Mouse (Mus musculus) hindbrain, postnatal 0 days (tissue): Measurements from ENCODE around the gene Nfib. TPM values are rescaled to one million over a fixed set of nuclear protein-coding genes. Genes with fewer than 3 reads are reported as not detected.

Experiments
- ATAC-seq: fragments of 200-750 bp; cut with Nextera tagmentation; 2 replicates; pipeline ENCODE4 v1.8.0; 2017; ENCODE audit warnings: mild to moderate bottlenecking, moderate TSS enrichment, moderate library complexity
- DNase-seq: peaks from one replicate; pipeline ENCODE4 v3.0.0-alpha.2; 2015; ENCODE audit warnings: low spot score
- H3K27ac ChIP-seq: fragments of 300-500 bp; sonication (generic); 2 replicates; pipeline ENCODE4 v1.5.1; 2014; ENCODE audit warnings: mild to moderate bottlenecking
- H3K27me3 ChIP-seq: fragments of 300-500 bp; sonication (generic); 2 replicates; pipeline ENCODE4 v1.6.1; 2014; ENCODE audit warnings: low read length, mixed read lengths; ENCODE audit not compliant: insufficient read depth
- H3K36me3 ChIP-seq: fragments of 300-500 bp; sonication (generic); 2 replicates; pipeline ENCODE4 v1.6.1; 2014; ENCODE audit warnings: low read length, mixed read lengths; ENCODE audit not compliant: insufficient read depth
- H3K4me1 ChIP-seq: fragments of 300-500 bp; sonication (generic); 2 replicates; pipeline ENCODE4 v1.6.1; 2014; ENCODE audit warnings: antibody characterized with exemption, low read length, mixed read lengths; ENCODE audit not compliant: insufficient read depth
- H3K4me2 ChIP-seq: fragments of 300-500 bp; sonication (generic); 2 replicates; pipeline ENCODE4 v1.6.1; 2014; ENCODE audit warnings: low read depth, mild to moderate bottlenecking, low read length, moderate library complexity, mixed read lengths
- H3K4me3 ChIP-seq: fragments of 300-500 bp; sonication (generic); 2 replicates; pipeline ENCODE4 v1.5.1; 2014; ENCODE audit warnings: low read length
- H3K9ac ChIP-seq: fragments of 300-500 bp; sonication (generic); replicated peaks from 2 replicates; pipeline ENCODE4 v1.6.1; 2014; ENCODE audit warnings: mild to moderate bottlenecking, low read length, moderate library complexity, mixed read lengths
- H3K9me3 ChIP-seq: fragments of 300-500 bp; sonication (generic); 2 replicates; pipeline ENCODE4 v1.6.1; 2016; ENCODE audit warnings: low read length, mixed read lengths
- CTCF ChIP-seq: IDR thresholded peaks from 2 replicates; pipeline ENCODE4 v1.5.1; 2016; ENCODE audit warnings: antibody characterized with exemption, control low read depth, low read depth
- WGBS: fragments of 180-500 bp; shearing (Covaris S2); extraction: QIAGEN DNeasy Blood & Tissue Kit; methylation state at CpG from one replicate; pipeline ENCODE4 v1.1.7; 2014; 5-methylcytosine and 5-hydroxymethylcytosine counted together
- polyA plus RNA-seq: library from polyadenylated mRNA; unstranded; fragments of >200 nt; fragmentation: Nextera tagmentation; extraction: Ambion mirVana; gene quantifications from 2 replicates; pipeline ENCODE4 v1.2.1, GENCODE M21; 2015
- total RNA-seq: library from RNA; depleted of rRNA; stranded (reverse); fragments of >200 nt; gene quantifications from 2 replicates; pipeline ENCODE4 v1.2.3, GENCODE M21; 2014

Gene Nfib
- total and polyA plus RNA-seq, 2 experiments from 2014 or later, result 69.8 to 112 TPM

- Histone ChIP-seq H3K4me2 (no peak overlapping the region), H3K4me3 (no peak overlapping the region), H3K9ac (no peak overlapping the region), H3K9me3 (no peaks in the 10 kb centered on the region), H3K36me3 (no peaks in the 10 kb centered on the region), H3K27me3 (no peaks in the 10 kb centered on the region), H3K4me1 (peaks cover 11% of the 10 kb centered on the region), H3K27ac (no peak overlapping the region)
- no peak for DNase-seq
- no peak for ATAC-seq
- WGBS, result 58% methylated on average over 1 of the region's 1 CpGs
- TF ChIP-seq CTCF, result no peak
Observed at GRCm38 (mm10) chr4:82381786-82382185, 323.8 kb downstream of the Nfib start.

DNA sequence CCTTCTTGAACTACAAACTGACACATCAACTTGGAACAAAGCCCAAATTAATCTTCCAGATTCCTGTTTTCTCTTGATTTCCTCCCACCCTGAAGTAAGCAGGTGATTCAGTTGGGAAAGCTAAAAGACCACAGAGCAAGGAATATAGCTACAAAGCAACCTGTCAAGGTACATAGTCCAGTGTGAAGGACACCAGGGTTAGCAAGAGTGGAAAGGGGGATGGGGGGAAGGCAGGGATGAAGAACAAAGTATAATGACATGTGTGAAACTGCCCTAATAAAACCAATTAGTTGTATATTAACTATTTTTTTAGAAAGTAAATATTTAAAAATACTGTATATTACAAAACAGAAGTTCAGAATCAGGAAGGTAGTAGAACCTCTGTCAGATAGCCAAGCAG, 325.0 kb downstream of the Nfib start:
- Histone ChIP-seq H3K4me2 (no peak overlapping the region), H3K9ac (no peak overlapping the region), H3K27me3 (no peaks in the 10 kb centered on the region), H3K27ac (no peak overlapping the region), H3K9me3 (no peaks in the 10 kb centered on the region), H3K36me3 (no peaks in the 10 kb centered on the region), H3K4me3 (no peak overlapping the region), H3K4me1 (peaks cover 11% of the 10 kb centered on the region)
- TF ChIP-seq CTCF, result no peak
- DNase-seq (no peak), ATAC-seq (no peak)

DNA sequence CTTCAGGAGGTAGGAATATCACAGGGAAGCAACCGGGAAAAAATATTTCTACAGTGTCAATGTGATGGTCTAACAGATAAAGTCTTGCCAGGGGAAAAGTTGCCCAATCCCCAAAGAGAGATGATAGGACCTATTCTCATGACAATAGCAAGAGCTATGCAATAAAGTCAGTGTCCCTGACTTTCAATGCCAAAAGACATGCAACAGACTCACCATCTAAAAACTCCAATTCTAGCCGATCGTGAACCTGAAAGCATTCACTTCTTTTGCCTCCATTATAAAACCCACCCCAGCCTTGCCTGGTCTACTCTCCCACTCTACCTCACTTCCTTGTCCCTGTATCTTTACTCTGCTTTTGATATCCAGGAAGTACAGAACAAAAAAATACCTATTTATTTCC, 327.5 kb downstream of the Nfib start:
- Histone ChIP-seq H3K27me3 (no peaks in the 10 kb centered on the region), H3K9ac (no peak overlapping the region), H3K4me3 (no peak overlapping the region), H3K9me3 (no peaks in the 10 kb centered on the region), H3K27ac (no peak overlapping the region), H3K36me3 (no peaks in the 10 kb centered on the region), H3K4me2 (no peak overlapping the region), H3K4me1 (no peaks in the 10 kb centered on the region)
- 98% methylated on average over 3 of the region's 3 CpGs for WGBS
- no peak for ATAC-seq
- no peak for TF ChIP-seq CTCF
- DNase-seq, result no peak

- H3K27me3 ChIP-seq, result no peaks in the 10 kb centered on the region
- no peak overlapping the region for H3K9ac ChIP-seq
- DNase-seq, result no peak
- TF ChIP-seq CTCF, result no peak
- WGBS, result 93% methylated on average over 3 of the region's 3 CpGs
- H3K4me1 ChIP-seq, result no peaks in the 10 kb centered on the region
- no peaks in the 10 kb centered on the region for H3K36me3 ChIP-seq
- H3K4me2 ChIP-seq, result no peak overlapping the region
- no peak for ATAC-seq
- H3K9me3 ChIP-seq, result no peaks in the 10 kb centered on the region
- no peak overlapping the region for H3K4me3 ChIP-seq
- H3K27ac ChIP-seq, result no peak overlapping the region
Observed at GRCm38 (mm10) chr4:82377621-82378020, 327.9 kb downstream of the Nfib start.

GRCm38 (mm10) chr4:82374560-82374959, 331.0 kb downstream of the Nfib start:
- Histone ChIP-seq H3K27ac (no peak overlapping the region), H3K4me3 (no peak overlapping the region), H3K4me1 (no peaks in the 10 kb centered on the region), H3K4me2 (no peak overlapping the region), H3K36me3 (no peaks in the 10 kb centered on the region), H3K9ac (no peak overlapping the region), H3K9me3 (no peaks in the 10 kb centered on the region), H3K27me3 (no peaks in the 10 kb centered on the region)
- ATAC-seq, result no peak
- no peak for DNase-seq
- WGBS, result 57% methylated on average over 5 of the region's 5 CpGs
- no peak for TF ChIP-seq CTCF

GRCm38 (mm10) chr4:82372217-82372616, 333.3 kb downstream of the Nfib start:
- ATAC-seq, result no peak
- H3K9ac ChIP-seq, result no peak overlapping the region
- no peak for DNase-seq
- no peak overlapping the region for H3K27ac ChIP-seq
- no peaks in the 10 kb centered on the region for H3K4me1 ChIP-seq
- no peak for TF ChIP-seq CTCF
- no peaks in the 10 kb centered on the region for H3K27me3 ChIP-seq
- no peak overlapping the region for H3K4me3 ChIP-seq
- no peaks in the 10 kb centered on the region for H3K9me3 ChIP-seq
- no peaks in the 10 kb centered on the region for H3K36me3 ChIP-seq
- no peak overlapping the region for H3K4me2 ChIP-seq
- WGBS, result 96% methylated on average over 4 of the region's 4 CpGs

DNA sequence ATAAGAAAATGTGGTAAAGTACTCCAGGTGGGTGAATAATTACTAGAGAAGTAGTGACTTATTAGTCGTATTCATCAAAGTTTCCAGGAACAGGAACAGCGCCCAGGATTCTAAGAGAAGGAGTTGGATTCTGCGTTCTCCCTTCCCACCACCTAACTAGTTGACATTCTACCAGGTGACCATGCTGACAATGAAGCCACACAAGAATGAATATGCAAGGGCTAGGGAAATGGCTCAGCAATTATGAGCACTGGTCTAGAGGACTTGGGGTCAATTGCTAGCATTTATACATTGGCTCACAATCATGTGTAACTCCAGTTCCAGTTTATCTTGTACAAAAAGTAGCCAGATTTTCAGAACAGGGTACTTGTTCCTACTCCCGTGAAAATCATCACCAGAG, 334.1 kb downstream of the Nfib start:
- H3K4me2 ChIP-seq, result no peak overlapping the region
- no peak for TF ChIP-seq CTCF
- no peaks in the 10 kb centered on the region for H3K36me3 ChIP-seq
- no peak overlapping the region for H3K27ac ChIP-seq
- 85% methylated on average over 4 of the region's 4 CpGs for WGBS
- no peaks in the 10 kb centered on the region for H3K4me1 ChIP-seq
- H3K27me3 ChIP-seq, result no peaks in the 10 kb centered on the region
- ATAC-seq, result no peak
- no peaks in the 10 kb centered on the region for H3K9me3 ChIP-seq
- H3K9ac ChIP-seq, result no peak overlapping the region
- no peak overlapping the region for H3K4me3 ChIP-seq
- no peak for DNase-seq
